Mouse (Mus musculus): ENCODE results near the gene Gm29776. TPM values are rescaled to one million over a fixed set of nuclear protein-coding genes. Genes with fewer than 3 reads are reported as not detected.
A peak's percentile ranks its signal among the peaks of the same experiment; 100 is the strongest.

Gene Gm29776
- polyA plus RNA-seq, 1 experiment from 2014 or later: 0.15 TPM

DNA sequence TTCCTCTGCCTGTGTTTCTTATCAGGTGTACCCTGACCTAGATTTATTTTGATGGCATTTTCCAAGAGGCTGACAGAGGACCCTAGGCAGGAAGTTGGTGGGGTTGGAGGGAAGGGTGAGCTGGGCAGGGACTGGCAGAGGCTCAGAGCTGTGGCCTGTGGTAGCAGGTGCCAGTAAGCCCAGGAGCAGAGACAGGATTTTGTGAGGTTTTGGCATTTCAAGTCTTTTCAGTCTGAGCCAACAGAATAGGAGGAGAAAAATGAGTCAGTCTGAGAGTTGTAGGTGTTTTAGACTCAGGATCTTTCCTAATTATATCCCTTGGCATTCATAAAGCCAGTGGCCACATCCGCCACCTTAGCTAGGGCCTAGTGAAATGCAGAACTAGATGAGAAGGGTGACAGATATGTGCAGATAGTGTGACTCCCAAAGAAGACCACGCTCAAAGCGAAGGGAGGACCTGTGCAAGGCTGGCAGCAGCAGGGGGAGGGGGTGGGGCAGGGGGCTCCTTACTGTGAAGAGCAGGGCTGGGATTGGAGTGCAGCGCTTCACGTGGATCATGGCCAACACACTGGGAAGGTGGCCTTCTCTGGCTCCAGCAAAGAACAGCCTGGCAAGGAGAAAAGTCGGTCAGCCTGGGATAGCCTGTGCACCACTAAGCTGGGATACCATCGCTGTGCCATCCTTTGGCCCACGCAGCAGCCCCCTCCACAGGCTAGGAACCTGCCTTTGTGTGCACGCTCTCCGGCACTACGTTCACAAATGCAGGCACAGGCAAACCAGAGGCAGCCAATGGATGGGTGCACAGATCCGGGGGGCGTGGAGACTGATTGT, 30.4 kb upstream of the Gm29776 start:
- H3K27me3 ChIP-seq (replicated peaks): no peaks in the 10 kb centered on the region
- ATAC-seq (ENCODE audit: insufficient read depth, low FRiP score, low read depth): no peak
- H3K27ac ChIP-seq: no peak overlapping the region
- no peaks in the 10 kb centered on the region for H3K36me3 ChIP-seq
- H3K9ac ChIP-seq: no peak overlapping the region
- H3K9me3 ChIP-seq: no peaks in the 10 kb centered on the region
- 74% methylated on average over 13 of the region's 13 CpGs for WGBS
- H3K4me3 ChIP-seq (replicated peaks): no peak overlapping the region
- no peaks in the 10 kb centered on the region for H3K4me1 ChIP-seq
- H3K4me2 ChIP-seq: no peak overlapping the region

DNA sequence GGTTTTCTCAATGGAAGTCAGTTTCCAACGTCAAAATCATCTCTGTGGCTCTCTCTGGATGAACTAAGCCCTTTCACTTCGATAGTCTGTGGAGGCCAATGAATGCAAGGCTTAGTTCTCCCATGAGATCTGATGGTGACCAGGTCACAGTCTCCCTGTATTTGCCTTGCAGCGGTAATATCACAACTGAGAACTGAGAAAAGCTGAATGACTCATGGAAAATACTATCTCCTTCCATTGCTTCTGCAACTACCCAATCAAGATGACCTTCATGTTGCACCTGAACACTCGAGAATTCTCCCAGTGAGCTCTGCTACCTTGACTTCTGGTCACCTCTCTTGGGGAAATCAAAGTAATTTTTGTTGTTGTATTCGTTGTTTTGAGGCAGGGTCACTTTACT, 28.9 kb upstream of the Gm29776 start:
- no peaks in the 10 kb centered on the region for H3K36me3 ChIP-seq
- ATAC-seq (ENCODE audit: insufficient read depth, low FRiP score, low read depth): no peak
- H3K27ac ChIP-seq: no peak overlapping the region
- no peak overlapping the region for H3K4me2 ChIP-seq
- no peaks in the 10 kb centered on the region for H3K27me3 ChIP-seq (replicated peaks)
- H3K9me3 ChIP-seq: no peaks in the 10 kb centered on the region
- H3K4me1 ChIP-seq: no peaks in the 10 kb centered on the region
- no peak overlapping the region for H3K9ac ChIP-seq
- 67% methylated on average over 5 of the region's 5 CpGs for WGBS
- no peak overlapping the region for H3K4me3 ChIP-seq (replicated peaks)

DNA sequence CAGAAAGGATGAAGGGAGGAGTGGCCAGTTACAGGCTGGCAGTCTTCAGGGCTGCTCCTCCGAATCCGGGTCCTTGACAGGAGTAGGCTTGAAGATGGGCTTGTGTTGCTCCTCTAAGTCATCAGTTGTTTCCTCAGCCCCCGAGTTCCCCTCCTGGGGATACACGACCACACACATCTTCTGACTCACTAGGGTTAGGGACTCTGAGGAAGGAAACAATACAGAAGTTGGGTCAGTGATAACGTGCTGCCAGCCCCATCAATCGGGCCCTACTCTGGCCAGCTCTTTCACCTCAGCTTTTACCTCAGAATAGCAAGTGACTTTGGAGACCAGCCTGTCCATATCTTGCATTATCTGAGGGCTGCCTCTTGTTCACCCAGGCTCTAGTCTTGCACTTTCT, 25.4 kb upstream of the Gm29776 start:
- Histone ChIP-seq H3K4me1 (no peaks in the 10 kb centered on the region), H3K9ac (no peak overlapping the region), H3K27ac (no peak overlapping the region), H3K9me3 (no peaks in the 10 kb centered on the region), H3K27me3 (replicated peaks) (no peaks in the 10 kb centered on the region), H3K36me3 (no peaks in the 10 kb centered on the region), H3K4me3 (replicated peaks) (no peak overlapping the region), H3K4me2 (no peak overlapping the region)
- ATAC-seq (ENCODE audit: insufficient read depth, low FRiP score, low read depth): no peak
- 65% methylated on average over 6 of the region's 6 CpGs for WGBS

DNA sequence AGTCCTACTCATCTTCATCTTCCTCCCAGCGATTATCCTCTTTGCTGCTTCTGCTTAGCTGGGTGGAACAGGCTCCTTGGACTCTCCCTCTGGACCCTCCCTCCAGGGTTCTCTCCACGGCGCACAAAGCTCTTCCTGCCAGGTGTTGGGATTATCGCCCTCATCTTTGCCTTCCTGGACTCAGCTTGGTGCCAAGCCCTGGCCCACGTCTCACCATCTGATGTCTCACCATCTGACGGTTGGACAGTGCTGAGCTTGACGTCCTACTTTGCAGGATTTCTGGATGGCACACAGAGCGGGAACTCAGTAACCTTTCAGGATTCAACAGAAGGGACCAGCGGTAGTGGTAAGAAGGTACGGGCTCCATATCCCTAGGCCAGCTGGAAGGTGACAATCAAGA, 23.1 kb upstream of the Gm29776 start:
- Histone ChIP-seq H3K4me2 (no peak overlapping the region), H3K4me1 (no peaks in the 10 kb centered on the region)
- ATAC-seq (ENCODE audit: insufficient read depth, low FRiP score, low read depth): no peak

DNA sequence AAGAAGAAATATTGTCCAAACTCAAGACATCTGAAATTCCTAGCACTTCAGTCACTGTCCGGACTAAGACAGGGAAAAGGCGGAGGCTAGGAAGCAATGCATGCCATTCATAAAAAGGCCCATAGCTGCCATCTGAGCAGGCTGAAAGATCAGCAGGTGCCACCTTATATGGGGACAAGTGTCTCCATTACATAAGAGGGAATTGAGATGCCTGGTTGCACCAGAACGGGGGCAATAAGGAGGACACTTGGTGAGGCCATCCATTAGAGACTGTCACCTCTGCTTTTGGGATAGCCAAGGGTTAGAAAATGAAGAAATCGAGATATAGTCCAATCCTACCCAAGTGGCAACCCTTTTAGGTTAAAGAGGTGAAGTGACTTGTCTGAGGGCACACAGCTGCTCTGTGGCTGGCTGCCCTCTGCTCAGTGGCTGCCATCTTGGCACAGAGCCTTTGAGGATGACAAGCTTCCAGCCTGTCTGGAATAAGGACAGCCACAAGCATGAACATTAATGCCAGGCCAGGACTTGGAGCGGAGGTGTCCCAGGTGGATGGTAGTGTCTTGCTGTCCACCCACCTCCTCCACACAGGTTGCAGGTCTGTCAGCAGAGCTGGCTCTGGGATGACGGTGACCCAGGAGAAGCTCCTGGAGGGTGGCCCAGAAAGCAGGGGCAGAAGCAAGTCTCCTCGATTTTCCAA, 22.2 kb upstream of the Gm29776 start:
- Histone ChIP-seq H3K4me3 (replicated peaks) (no peak overlapping the region), H3K27me3 (replicated peaks) (no peaks in the 10 kb centered on the region), H3K36me3 (no peaks in the 10 kb centered on the region), H3K9me3 (no peaks in the 10 kb centered on the region), H3K9ac (no peak overlapping the region), H3K4me1 (no peaks in the 10 kb centered on the region), H3K4me2 (no peak overlapping the region), H3K27ac (no peak overlapping the region)
- 80% methylated on average over 7 of the region's 7 CpGs for WGBS
- ATAC-seq (ENCODE audit: insufficient read depth, low FRiP score, low read depth): no peak

More for the DNA sequence above, 23.1 kb upstream of the Gm29776 start:
- 84% methylated on average over 10 of the region's 10 CpGs for WGBS
- H3K9me3 ChIP-seq: no peaks in the 10 kb centered on the region
- H3K27ac ChIP-seq: no peak overlapping the region
- H3K4me3 ChIP-seq (replicated peaks): no peak overlapping the region
- H3K27me3 ChIP-seq (replicated peaks): no peaks in the 10 kb centered on the region
- no peaks in the 10 kb centered on the region for H3K36me3 ChIP-seq
- H3K9ac ChIP-seq: no peak overlapping the region

DNA sequence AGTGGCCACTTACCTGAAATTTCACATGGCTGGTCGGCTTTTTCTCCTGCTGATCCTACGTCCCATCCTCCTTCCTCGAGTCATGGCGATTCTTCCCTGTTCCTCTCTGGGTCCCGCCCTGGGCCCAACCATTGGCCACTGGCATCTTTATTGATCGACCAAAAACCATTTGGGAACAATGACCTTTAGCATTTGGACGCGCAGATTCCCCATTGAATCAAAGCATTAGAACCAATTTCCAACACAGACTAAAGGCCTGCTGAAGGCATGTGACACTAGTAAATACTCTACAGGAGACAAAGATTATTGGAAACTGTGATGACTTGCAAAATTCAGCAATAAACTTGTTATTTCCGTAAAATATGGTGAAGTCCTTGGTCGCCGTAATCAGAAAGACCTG, 21.4 kb upstream of the Gm29776 start:
- no peak overlapping the region for H3K4me2 ChIP-seq
- no peaks in the 10 kb centered on the region for H3K36me3 ChIP-seq
- no peaks in the 10 kb centered on the region for H3K4me1 ChIP-seq
- no peaks in the 10 kb centered on the region for H3K27me3 ChIP-seq (replicated peaks)
- ATAC-seq (ENCODE audit: insufficient read depth, low FRiP score, low read depth): no peak
- H3K9me3 ChIP-seq: no peaks in the 10 kb centered on the region
- H3K27ac ChIP-seq: no peak overlapping the region
- no peak overlapping the region for H3K4me3 ChIP-seq (replicated peaks)
- WGBS: 90% methylated on average over 11 of the region's 11 CpGs
- no peak overlapping the region for H3K9ac ChIP-seq

DNA sequence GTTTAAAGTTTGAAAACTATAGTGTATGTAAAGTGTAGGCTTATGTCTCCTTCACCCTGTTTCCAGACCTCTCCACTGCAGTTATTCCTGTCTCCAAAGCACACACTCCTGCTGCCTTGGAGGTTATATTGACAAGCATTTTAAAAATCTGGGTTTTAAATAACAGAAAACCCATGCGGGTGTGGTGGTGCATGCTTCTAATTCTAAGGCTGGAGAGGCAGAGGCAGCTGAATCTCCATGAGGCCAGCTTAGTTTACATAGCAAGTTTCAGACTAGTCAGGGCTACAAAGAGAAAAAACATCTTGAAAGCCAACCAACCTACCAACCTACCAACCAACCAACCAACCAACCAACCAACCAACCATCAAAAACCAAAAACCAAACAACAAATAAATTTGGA, 16.8 kb upstream of the Gm29776 start:
- Histone ChIP-seq H3K4me3 (replicated peaks) (no peak overlapping the region), H3K9ac (no peak overlapping the region), H3K9me3 (no peaks in the 10 kb centered on the region), H3K36me3 (no peaks in the 10 kb centered on the region), H3K4me1 (0 out of 2 replicates have a peak, but pooled peaks cover 2% of the 10 kb centered on the region), H3K4me2 (no peak overlapping the region), H3K27me3 (replicated peaks) (no peaks in the 10 kb centered on the region), H3K27ac (no peak overlapping the region)
- 65% methylated on average over 1 of the region's 1 CpGs for WGBS
- no peak for ATAC-seq (ENCODE audit: insufficient read depth, low FRiP score, low read depth)

DNA sequence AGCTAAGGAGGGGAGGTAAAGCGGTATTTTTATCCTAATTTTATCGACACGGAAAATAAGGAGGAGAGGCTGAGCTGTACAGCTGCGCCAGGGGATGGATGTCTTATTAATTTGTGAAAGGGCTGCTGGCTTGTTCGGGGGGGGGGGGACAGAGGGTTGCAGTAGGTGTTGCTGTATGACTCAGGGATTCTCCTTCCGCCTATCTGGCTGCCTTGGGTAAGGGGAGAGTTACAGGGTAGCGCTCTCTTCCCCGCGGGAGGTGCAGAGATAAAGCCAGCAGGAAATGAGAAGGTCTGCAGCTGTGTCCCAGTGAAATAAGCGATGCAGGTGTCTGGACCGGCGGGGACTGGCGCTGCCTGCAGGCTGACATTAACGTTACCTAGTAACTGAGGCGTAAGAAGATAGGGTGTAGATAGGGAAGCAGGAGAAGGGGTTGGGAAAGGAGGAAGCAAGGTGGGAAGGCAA, 16.0 kb upstream of the Gm29776 start:
- Histone ChIP-seq H3K4me3 (replicated peaks) (peak overlapping the region; percentile 32), H3K4me1 (0 out of 2 replicates have a peak, but pooled peaks cover 2% of the 10 kb centered on the region), H3K9me3 (no peaks in the 10 kb centered on the region), H3K9ac (no peak overlapping the region), H3K27ac (no peak overlapping the region), H3K36me3 (no peaks in the 10 kb centered on the region), H3K4me2 (peak overlapping the region; percentile 66), H3K27me3 (replicated peaks) (no peaks in the 10 kb centered on the region)
- ATAC-seq (ENCODE audit: insufficient read depth, low FRiP score, low read depth): peak; percentile 41; the same call in 1 of the 2 replicates
- 2% methylated on average over 15 of the region's 15 CpGs for WGBS

DNA sequence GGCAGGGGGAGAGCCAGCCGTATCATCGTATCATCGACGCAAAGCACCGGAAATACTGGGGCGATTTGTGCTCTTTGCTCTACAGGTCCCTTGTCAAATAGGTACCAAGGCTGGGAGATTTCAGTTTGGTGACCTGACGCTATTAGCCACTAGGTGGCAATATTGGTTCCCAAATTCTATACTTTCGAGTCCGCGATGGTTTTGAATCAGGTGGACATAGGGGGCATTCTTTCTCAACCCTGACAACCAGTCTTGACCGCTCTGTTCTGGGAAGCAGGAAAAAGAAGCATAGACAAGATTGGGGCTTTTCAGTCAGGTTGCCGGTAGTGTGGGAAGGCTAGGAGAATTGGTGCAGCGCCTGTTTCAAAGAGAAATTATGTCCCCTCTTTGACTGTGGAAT, 15.5 kb upstream of the Gm29776 start:
- Histone ChIP-seq H3K4me1 (0 out of 2 replicates have a peak, but pooled peaks cover 2% of the 10 kb centered on the region), H3K4me2 (peak overlapping the region; percentile 66), H3K36me3 (no peaks in the 10 kb centered on the region), H3K4me3 (replicated peaks) (peak overlapping the region; percentile 32), H3K9ac (no peak overlapping the region), H3K27ac (no peak overlapping the region), H3K9me3 (no peaks in the 10 kb centered on the region), H3K27me3 (replicated peaks) (no peaks in the 10 kb centered on the region)
- 3% methylated on average over 13 of the region's 13 CpGs for WGBS
- ATAC-seq (ENCODE audit: insufficient read depth, low FRiP score, low read depth): peak; percentile 20; the same call in 1 of the 2 replicates

DNA sequence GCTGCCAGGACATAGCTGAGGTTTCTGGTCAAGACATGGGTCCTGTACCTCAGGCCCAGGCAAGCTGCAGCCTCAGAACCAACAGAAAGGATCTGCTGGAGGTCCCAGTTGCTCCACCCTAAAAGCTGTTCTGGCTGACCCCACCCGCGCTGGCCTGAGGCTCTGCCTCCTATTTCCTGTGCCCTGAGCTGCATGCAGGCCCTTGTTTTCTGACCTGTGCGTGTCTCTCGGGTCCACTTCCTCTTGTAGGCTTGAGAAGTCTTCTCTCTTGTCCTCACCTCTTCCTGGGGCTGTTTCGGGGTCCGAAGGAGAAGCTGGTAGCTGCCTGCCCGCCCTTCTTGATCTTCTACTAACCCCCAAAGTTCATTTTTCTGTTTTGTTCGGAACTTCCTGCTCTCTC, 14.2 kb upstream of the Gm29776 start:
- Histone ChIP-seq H3K27me3 (replicated peaks) (no peaks in the 10 kb centered on the region), H3K4me1 (0 out of 2 replicates have a peak, but pooled peaks cover 2% of the 10 kb centered on the region), H3K4me2 (no peak overlapping the region), H3K9me3 (no peaks in the 10 kb centered on the region), H3K9ac (no peak overlapping the region), H3K36me3 (no peaks in the 10 kb centered on the region), H3K27ac (no peak overlapping the region), H3K4me3 (replicated peaks) (no peak overlapping the region)
- ATAC-seq (ENCODE audit: insufficient read depth, low FRiP score, low read depth): no peak
- 67% methylated on average over 8 of the region's 8 CpGs for WGBS

DNA sequence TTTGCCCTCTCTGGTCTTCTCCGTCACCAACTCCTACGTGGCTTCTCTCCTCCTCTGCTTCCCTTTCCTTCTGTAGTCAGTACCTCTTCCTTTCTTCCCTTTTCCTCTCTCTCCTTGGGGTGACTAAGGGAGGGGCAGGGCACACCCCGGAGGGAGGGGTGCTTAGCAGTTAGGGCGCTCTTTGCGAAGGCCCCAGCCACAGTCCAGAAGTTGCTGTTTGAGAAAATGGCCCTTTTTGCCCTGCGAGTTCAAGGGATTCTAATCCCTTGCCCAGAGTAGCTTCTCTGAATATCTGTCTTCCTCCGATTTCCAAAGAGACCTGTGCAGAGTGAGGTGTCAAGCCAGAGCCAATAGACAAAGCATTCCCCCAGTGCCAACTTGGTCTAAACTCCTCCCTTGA, 13.4 kb upstream of the Gm29776 start, which contains the start of gene Cebpe:
TSS of gene Cebpe (minus strand) at position 101 of the 400 bp plus-strand sequence.
- H3K36me3 ChIP-seq: no peaks in the 10 kb centered on the region
- no peak within 1 kb of the TSS for H3K27ac ChIP-seq
- ATAC-seq (ENCODE audit: insufficient read depth, low FRiP score, low read depth): no peak
- no peak within 1 kb of the TSS for H3K9ac ChIP-seq
- H3K9me3 ChIP-seq: no peaks in the 10 kb centered on the region
- H3K4me1 ChIP-seq: peaks cover 3% of the 10 kb centered on the region; the same call in 1 of the 2 replicates
- no peak within 1 kb of the TSS for H3K4me2 ChIP-seq
- H3K27me3 ChIP-seq (replicated peaks): no peaks in the 10 kb centered on the region
- H3K4me3 ChIP-seq (replicated peaks): no peak within 1 kb of the TSS
- 87% methylated on average over 7 of the region's 7 CpGs for WGBS

DNA sequence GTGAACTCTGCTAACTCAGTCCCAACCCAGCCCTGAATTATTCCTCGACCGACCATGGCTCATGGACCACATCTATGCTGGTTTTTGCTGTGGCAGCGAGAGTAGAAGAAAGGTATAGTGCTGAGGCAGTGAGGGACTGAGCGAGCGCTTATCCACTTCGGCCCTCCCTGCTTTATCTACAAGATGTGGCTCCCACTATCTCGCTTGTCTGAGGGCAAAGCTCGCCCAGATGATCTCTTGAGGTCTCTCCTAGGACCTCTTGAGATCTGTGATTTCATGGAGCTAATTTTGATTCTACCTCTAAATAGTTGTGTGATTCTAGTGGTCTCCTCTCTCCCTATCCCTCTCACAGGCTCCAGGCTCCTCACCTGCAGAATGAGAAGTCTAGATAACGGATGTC, 10.4 kb upstream of the Gm29776 start:
- H3K4me2 ChIP-seq: no peak overlapping the region
- H3K4me1 ChIP-seq: peaks cover 6% of the 10 kb centered on the region; the same call in 1 of the 2 replicates
- no peak overlapping the region for H3K9ac ChIP-seq
- ATAC-seq (ENCODE audit: insufficient read depth, low FRiP score, low read depth): no peak
- WGBS: 75% methylated on average over 9 of the region's 9 CpGs
- no peaks in the 10 kb centered on the region for H3K27me3 ChIP-seq (replicated peaks)
- H3K27ac ChIP-seq: no peak overlapping the region
- H3K4me3 ChIP-seq (replicated peaks): no peak overlapping the region
- no peaks in the 10 kb centered on the region for H3K36me3 ChIP-seq
- H3K9me3 ChIP-seq: no peaks in the 10 kb centered on the region

Measured in stomach, embryonic 15.5 days (tissue).